Mouse (Mus musculus): ENCODE data around the gene Gmeb2.

Gene Gmeb2

GRCm38 (mm10) chr2:181287958-181288350, at the start of gene Gmeb2:
Gene Gmeb2 (minus strand): TSS chr2:181288035.
- peak; percentile 92 to 95 for DNase-seq (ENCODE audit: low spot score in 2 of 2)

- DNase-seq (ENCODE audit: low spot score in 2 of 2): peak; percentile 80 to 93
These were observed 46.2 kb upstream of the Gmeb2 start for GRCm38 (mm10) chr2:181334023-181334422.

GRCm38 (mm10) chr2:181332542-181332941, 44.7 kb upstream of the Gmeb2 start:
- DNase-seq (ENCODE audit: low spot score in 2 of 2): no peak

- DNase-seq (ENCODE audit: low spot score in 2 of 2): no peak
These were observed 38.3 kb upstream of the Gmeb2 start for GRCm38 (mm10) chr2:181326098-181326497.

GRCm38 (mm10) chr2:181322136-181322535, 34.3 kb upstream of the Gmeb2 start:
- no peak for DNase-seq (ENCODE audit: low spot score in 2 of 2)

GRCm38 (mm10) chr2:181320103-181320499, 32.3 kb upstream of the Gmeb2 start:
- DNase-seq (ENCODE audit: low spot score in 2 of 2): no peak

- peak; percentile 82 to 86 for DNase-seq (ENCODE audit: low spot score in 2 of 2)
These were observed 31.6 kb upstream of the Gmeb2 start, which contains the start of gene Rtel1 for GRCm38 (mm10) chr2:181319248-181320102. Gene Rtel1 (plus strand): TSS chr2:181319739.

- DNase-seq (ENCODE audit: low spot score in 2 of 2): peak; percentile 59 to 82
These were observed 26.4 kb upstream of the Gmeb2 start, which contains the start of gene Stmn3 for GRCm38 (mm10) chr2:181314080-181314810. Gene Stmn3 (minus strand): TSS chr2:181314500.

GRCm38 (mm10) chr2:181313344-181314079, 25.7 kb upstream of the Gmeb2 start:
- DNase-seq (ENCODE audit: low spot score in 2 of 2): no peak

- no peak for DNase-seq (ENCODE audit: low spot score in 2 of 2)
These were observed 25.1 kb upstream of the Gmeb2 start for GRCm38 (mm10) chr2:181313006-181313343.

- no peak for DNase-seq (ENCODE audit: low spot score in 2 of 2)
These were observed 24.6 kb upstream of the Gmeb2 start for GRCm38 (mm10) chr2:181312435-181312834.

- DNase-seq (ENCODE audit: low spot score in 2 of 2): peak; percentile 74 to 77
These were observed 19.4 kb upstream of the Gmeb2 start for GRCm38 (mm10) chr2:181307144-181307804.

- DNase-seq (ENCODE audit: low spot score in 2 of 2): no peak
These were observed 17.1 kb upstream of the Gmeb2 start for GRCm38 (mm10) chr2:181304944-181305343.

GRCm38 (mm10) chr2:181302041-181302440, 14.2 kb upstream of the Gmeb2 start:
- no peak for DNase-seq (ENCODE audit: low spot score in 2 of 2)

GRCm38 (mm10) chr2:181290937-181291336, 3.1 kb upstream of the Gmeb2 start:
- no peak for DNase-seq (ENCODE audit: low spot score in 2 of 2)

GRCm38 (mm10) chr2:181288691-181289090, 856 bp upstream of the Gmeb2 start:
- DNase-seq (ENCODE audit: low spot score in 2 of 2): no peak

GRCm38 (mm10) chr2:181287338-181287957, 387 bp downstream of the Gmeb2 start:
- peak; percentile 65 to 68 for DNase-seq (ENCODE audit: low spot score in 2 of 2)

- DNase-seq (ENCODE audit: low spot score in 2 of 2): no peak
These were observed 1.1 kb downstream of the Gmeb2 start for GRCm38 (mm10) chr2:181286629-181287337.

- DNase-seq (ENCODE audit: low spot score in 2 of 2): no peak
These were observed 7.9 kb downstream of the Gmeb2 start for GRCm38 (mm10) chr2:181279968-181280367.

GRCm38 (mm10) chr2:181277866-181278265, 10.0 kb downstream of the Gmeb2 start:
- DNase-seq (ENCODE audit: low spot score in 2 of 2): no peak
